Mouse (Mus musculus) myocyte (in vitro differentiated cells): ENCODE measurements at regions not wholly inside any gene's neighbourhood (a gene's known extent, or its start where the extent isn't known, plus 50 kb on each side); places are given as distances from the start of the nearest gene placed in this dataset.

Experiments
- CEBPB ChIP-seq: IDR thresholded peaks from 2 replicates; pipeline ENCODE4 v1.6.1; 2011; ENCODE audit warnings: mild to moderate bottlenecking, moderate library complexity; ENCODE audit not compliant: poor library complexity, insufficient read depth, severe bottlenecking
- E2F4 ChIP-seq: IDR thresholded peaks from one replicate; pipeline ENCODE4 v1.6.1; 2011; ENCODE audit warnings: mild to moderate bottlenecking, control low read depth, moderate library complexity; ENCODE audit not compliant: insufficient read depth
- MAX ChIP-seq: IDR thresholded peaks from one replicate; pipeline ENCODE4 v1.6.1; 2011; ENCODE audit warnings: low read depth, mild to moderate bottlenecking, control low read depth
- MYOD1 ChIP-seq, 3 experiments: IDR thresholded peaks; one replicate each; pipeline ENCODE4 v1.6.1; 2011; ENCODE audit warnings: control low read depth in 2 of 3, low read depth in 2 of 3, mild to moderate bottlenecking in 2 of 3, moderate library complexity in 1 of 3; ENCODE audit not compliant: insufficient read length in 2 of 3, control insufficient read depth in 1 of 3
- MYOG ChIP-seq, 3 experiments: IDR thresholded peaks; one replicate each; pipeline ENCODE4 v1.6.1; 2011; ENCODE audit warnings: control low read depth in 2 of 3, low read depth in 2 of 3, mild to moderate bottlenecking in 2 of 3; ENCODE audit not compliant: insufficient read length in 2 of 3, control insufficient read depth in 1 of 3, insufficient read depth in 1 of 3
- POLR2A ChIP-seq: IDR thresholded peaks from one replicate; pipeline ENCODE4 v1.6.1; 2011; ENCODE audit warnings: low read depth, mild to moderate bottlenecking, control low read depth, moderate library complexity; ENCODE audit not compliant: insufficient read length
- POLR2AphosphoS2 ChIP-seq: IDR thresholded peaks from one replicate; pipeline ENCODE4 v1.6.1; 2011; ENCODE audit warnings: low read depth, control low read depth; ENCODE audit not compliant: insufficient read length
- SRF ChIP-seq: IDR thresholded peaks from one replicate; pipeline ENCODE4 v1.6.1; 2011; ENCODE audit warnings: low read depth; ENCODE audit not compliant: control insufficient read depth, insufficient read length
- TCF12 ChIP-seq: IDR thresholded peaks from one replicate; pipeline ENCODE4 v1.6.1; 2011; ENCODE audit warnings: mild to moderate bottlenecking, control low read depth; ENCODE audit not compliant: poor library complexity, insufficient read depth, severe bottlenecking
- TCF3 ChIP-seq: IDR thresholded peaks from one replicate; pipeline ENCODE4 v1.6.1; 2011; ENCODE audit warnings: low read depth, control low read depth; ENCODE audit not compliant: insufficient read length
- USF1 ChIP-seq: IDR thresholded peaks from one replicate; pipeline ENCODE4 v1.6.1; 2011; ENCODE audit warnings: low read depth, mild to moderate bottlenecking, control low read depth, moderate library complexity

GRCm38 (mm10) chr7:137648621-137649020 lies 211.2 kb downstream of the Glrx3 start:
- TF ChIP-seq CEBPB (no peak), POLR2A (no peak), USF1 (no peak), POLR2AphosphoS2 (no peak), MYOG (IDR thresholded peaks at IDR 0.05; ENCODE audit: control insufficient read depth in 1 of 3, insufficient read depth in 1 of 3, insufficient read length in 2 of 3, low read depth in 2 of 3) (no peak), TCF12 (no peak), E2F4 (no peak), MAX (no peak), SRF (no peak), TCF3 (no peak), MYOD1 (IDR thresholded peaks at IDR 0.05; ENCODE audit: control insufficient read depth in 1 of 3, insufficient read length in 2 of 3, low read depth in 2 of 3) (no peak)
